Mouse (Mus musculus) thymus, adult 2 months (tissue): Measurements from ENCODE around the gene Spag16.

Experiments used
- CTCF ChIP-seq: fragments of 200-500 bp; IDR thresholded peaks from 2 replicates; pipeline ENCODE4 v1.5.1; 2012; ENCODE audit warnings: mild to moderate bottlenecking, control low read depth, low read length, moderate library complexity, borderline replicate concordance; ENCODE audit not compliant: control insufficient read depth, poor library complexity, insufficient read depth; ENCODE audit errors: extremely low read depth
- POLR2A ChIP-seq: fragments of 200-500 bp; IDR thresholded peaks from 2 replicates; pipeline ENCODE4 v1.6.1; 2012; ENCODE audit warnings: mild to moderate bottlenecking, low read length, control low read depth, moderate library complexity; ENCODE audit not compliant: control insufficient read depth, poor library complexity, insufficient read depth; ENCODE audit errors: extremely low read depth

DNA sequence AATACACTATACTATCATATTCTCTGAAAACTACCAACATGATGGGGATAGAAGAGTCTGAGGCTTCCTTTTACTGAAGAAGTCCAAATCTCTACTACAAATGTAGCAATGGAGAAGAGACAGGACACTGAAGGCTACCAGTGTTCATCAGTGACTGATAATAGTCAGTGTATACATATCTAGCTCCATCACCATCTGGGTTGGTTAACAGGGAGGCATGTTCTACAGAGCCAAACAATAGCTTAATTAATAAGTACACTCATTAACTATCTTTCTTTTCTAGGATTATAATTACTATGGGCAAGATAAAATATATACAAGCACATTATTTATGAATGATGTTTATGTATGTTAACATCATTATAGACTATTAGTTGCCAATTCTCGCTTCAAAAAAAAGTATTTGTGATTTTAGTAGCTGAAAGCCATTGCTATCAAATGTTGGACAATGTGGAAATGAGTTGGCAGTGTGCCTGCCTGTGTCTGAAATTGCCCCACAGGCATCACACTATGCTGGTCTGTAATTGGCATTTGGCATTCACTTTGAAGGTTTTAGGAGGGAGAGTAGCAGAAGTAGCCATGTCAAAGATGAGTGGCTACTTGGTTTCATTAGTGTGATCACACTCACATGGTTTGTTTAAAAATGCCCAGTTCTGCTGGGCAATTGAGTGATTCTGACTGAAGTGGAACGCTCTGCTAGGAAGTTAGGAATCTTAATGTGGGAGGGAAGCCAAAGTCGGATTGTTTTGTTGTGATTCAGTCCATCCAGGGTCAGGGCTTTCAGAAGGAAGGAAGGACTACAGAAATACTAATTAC is 338.8 kb downstream of the Spag16 start:
- no peak for TF ChIP-seq CTCF
- TF ChIP-seq POLR2A: no peak
